Mouse (Mus musculus) spleen, adult 18-20 months (tissue): Measurements from ENCODE around the gene Olfr1436.
"Not testable (repeated sequence)": the region's sequence is repeated elsewhere in the genome, so short reads cannot be mapped to it uniquely, and the experiment has no call there.

Experiments used
- DNase-seq, 2 experiments: peaks; one replicate each; pipeline ENCODE4 v3.0.0; 2022; ENCODE audit warnings: mixed read lengths in 2 of 2

Gene Olfr1436

DNA sequence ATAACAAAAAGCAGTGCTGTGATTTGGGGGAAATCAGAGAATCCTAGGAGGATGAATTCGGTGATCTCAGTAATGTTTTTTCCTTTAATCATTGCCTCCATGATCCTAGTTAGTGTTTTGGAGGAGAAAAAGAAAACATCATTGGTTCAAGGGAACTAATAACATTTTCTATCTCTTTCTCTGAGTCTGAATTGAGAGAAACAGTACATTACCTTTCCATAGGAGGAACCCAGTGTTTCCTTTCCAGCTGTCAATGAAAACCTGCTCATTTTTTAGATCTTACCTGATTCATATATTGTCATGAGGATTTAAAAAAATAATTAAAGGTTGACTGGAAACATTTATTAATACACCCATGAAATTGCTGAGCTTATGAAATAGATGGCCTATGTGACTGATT is at the start of gene Olfr1436:
TSS of gene Olfr1436 (minus strand) at position 101 of the 400 bp plus-strand sequence.
- not testable (repeated sequence) for DNase-seq

DNA sequence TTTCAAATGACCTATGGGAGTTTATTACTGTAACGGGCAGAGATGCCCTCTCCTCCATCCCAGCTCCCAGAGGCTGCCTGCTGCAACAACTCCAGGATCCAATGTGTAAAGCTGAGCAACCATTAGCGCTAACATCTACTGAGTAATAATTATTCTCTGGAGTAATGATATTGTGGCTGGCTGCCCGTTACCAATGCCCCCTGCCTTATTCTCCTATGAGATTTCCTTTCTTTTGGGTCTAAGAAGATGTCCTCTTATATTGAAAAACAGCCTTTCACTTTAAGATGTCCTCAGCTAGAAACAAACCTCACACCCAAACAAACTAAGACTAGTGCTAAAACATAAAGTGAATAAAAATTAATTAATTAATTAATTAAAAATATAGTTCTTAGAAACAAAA is 36.9 kb upstream of the Olfr1436 start, which contains the start of gene Olfr1438-ps1:
TSS of gene Olfr1438-ps1 (minus strand) at position 101 of the 400 bp plus-strand sequence.
- no peak for DNase-seq

DNA sequence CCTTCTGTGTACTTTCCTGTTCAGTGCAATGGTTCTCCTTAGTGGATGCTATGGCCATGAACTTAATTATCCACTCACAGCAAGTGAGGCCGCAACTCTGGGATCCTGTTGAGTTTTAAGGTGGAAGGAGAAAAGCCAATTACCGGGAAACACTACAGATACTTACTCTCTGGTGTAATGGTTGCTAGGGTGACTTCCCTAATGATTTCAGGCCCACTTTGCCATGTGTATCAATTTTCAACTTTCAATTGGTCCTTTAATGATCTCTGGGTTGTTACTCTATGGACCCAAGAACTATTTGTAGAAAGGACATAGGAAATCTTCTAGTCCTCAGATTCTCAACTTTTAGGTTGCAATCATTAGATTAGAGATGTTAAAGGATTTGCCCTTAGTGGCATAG is 26.1 kb upstream of the Olfr1436 start, which contains the start of gene Olfr1437:
TSS of gene Olfr1437 (minus strand) at position 101 of the 400 bp plus-strand sequence.
- DNase-seq: no peak

DNA sequence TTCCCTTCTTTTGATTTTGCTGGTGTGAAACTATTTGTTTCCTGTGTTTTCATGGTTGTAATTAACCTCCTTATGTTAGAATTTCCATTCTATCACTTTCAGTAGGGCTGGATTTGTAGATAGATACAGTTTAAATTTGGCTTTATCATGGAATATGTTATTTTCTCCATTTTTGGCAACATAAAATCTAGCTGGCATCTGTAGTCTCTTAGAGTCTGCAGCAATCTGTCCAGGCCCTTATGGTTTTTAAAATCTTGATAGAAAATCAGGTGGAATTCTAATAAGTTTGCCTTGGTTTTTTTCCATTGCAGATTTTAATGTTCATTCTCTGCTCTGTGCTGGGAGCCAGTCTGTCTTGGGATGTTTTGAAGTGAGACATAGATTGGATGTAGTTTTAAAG is 6.0 kb downstream of the Olfr1436 start:
- DNase-seq: no peak

GRCm38 (mm10) chr19:12279554-12279953 is 19.4 kb downstream of the Olfr1436 start, which contains the start of gene Olfr1434:
Gene Olfr1434, plus strand, starts transcription at chr19:12279854.
- DNase-seq: no peak

DNA sequence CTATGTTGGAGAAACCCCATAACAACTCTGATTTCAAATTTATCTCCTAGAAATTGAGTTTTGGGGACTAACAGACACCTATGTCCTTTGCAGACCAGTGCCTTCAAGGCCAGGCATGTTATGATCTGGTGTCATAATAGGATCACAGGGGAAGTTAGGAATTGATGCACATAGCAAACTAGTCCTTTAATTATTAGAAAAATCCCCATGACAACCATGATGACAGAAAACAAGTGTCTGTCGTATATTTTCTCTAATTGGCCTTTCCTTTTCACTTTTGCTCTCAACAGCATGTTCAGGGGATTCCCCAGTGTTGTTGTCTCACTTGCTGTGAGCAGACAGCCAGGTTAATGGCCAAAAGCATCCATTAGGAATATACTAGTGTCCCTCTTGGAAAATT is 38.2 kb downstream of the Olfr1436 start, which contains the start of gene Olfr235:
TSS of gene Olfr235 (plus strand) at position 301 of the 400 bp plus-strand sequence.
- no peak for DNase-seq
